Mouse (Mus musculus): ENCODE results near the gene Samd4.

- no peak for TF ChIP-seq CTCF (IDR thresholded peaks at IDR 0.05; ENCODE audit: low read depth, low read length)
- TF ChIP-seq POLR2A (IDR thresholded peaks at IDR 0.05; ENCODE audit: borderline replicate concordance, low read depth, low read length), result no peak
Observed at GRCm38 (mm10) chr14:47049051-47049450, 166.4 kb downstream of the Samd4 start.

All from bone marrow macrophage, adult 2 months (primary cell).